ENCODE assay signal across 8 mouse cellular contexts in genomic region chr5:125174726-125175672, GRCm38 (mm10). TPM values are rescaled to one million over a fixed set of nuclear protein-coding genes. Genes with fewer than 3 reads are reported as not detected.
A peak's percentile ranks its signal among the peaks of the same experiment; 100 is the strongest.
DNase-seq lines count a peak whose midpoint lies in the region; ATAC-seq and TF ChIP-seq lines count a peak whose summit lies in the region.

No protein-coding gene starts in this region.

- no peaks in the 10 kb centered on the region for H3K36me3 ChIP-seq in neural tube, embryonic 12.5 days
- no peaks in the 10 kb centered on the region for H3K36me3 ChIP-seq in heart, embryonic 16.5 days (ENCODE audit: control insufficient read depth, insufficient read depth)
- H3K36me3 ChIP-seq in midbrain, postnatal 0 days (ENCODE audit: insufficient read depth, low read length), result no peaks in the 10 kb centered on the region
- H3K36me3 ChIP-seq in liver, embryonic 12.5 days, result no peaks in the 10 kb centered on the region

- WGBS in neural tube, embryonic 12.5 days, result 59% methylated on average over 13 of the region's 13 CpGs
- 35% methylated on average over 13 of the region's 13 CpGs for WGBS in heart, embryonic 16.5 days
- 35% methylated on average over 13 of the region's 13 CpGs for WGBS in midbrain, postnatal 0 days
- 65% methylated on average over 13 of the region's 13 CpGs for WGBS in liver, embryonic 12.5 days (ENCODE audit: insufficient replicate concordance)

- no peaks in the 10 kb centered on the region for H3K9me3 ChIP-seq in neural tube, embryonic 12.5 days
- no peaks in the 10 kb centered on the region for H3K9me3 ChIP-seq in heart, embryonic 16.5 days (replicated peaks; ENCODE audit: control insufficient read depth, low read length)
- no peaks in the 10 kb centered on the region for H3K9me3 ChIP-seq in midbrain, postnatal 0 days (ENCODE audit: low read length)
- H3K9me3 ChIP-seq in liver, embryonic 12.5 days (replicated peaks), result no peaks in the 10 kb centered on the region

- ATAC-seq in neural tube, embryonic 12.5 days (ENCODE audit: low FRiP score, low read depth), result no peak
- no peak for ATAC-seq in heart, embryonic 16.5 days (replicated peaks; ENCODE audit: extremely low read depth, insufficient read depth, low FRiP score)
- no peak for ATAC-seq in midbrain, postnatal 0 days (ENCODE audit: low FRiP score)
- no peak for ATAC-seq in liver, embryonic 12.5 days

- DNase-seq in neural tube, embryonic 10.5 days (ENCODE audit: extremely low spot score, low spot score), result no peak
- peak; percentile 70 to 81 for DNase-seq in cerebellum, postnatal 25 days
- DNase-seq in layer of hippocampus, postnatal 36 days, result peak; percentile 62 to 69
- no peak for DNase-seq in midbrain, postnatal 0 days (ENCODE audit: low spot score)
- DNase-seq in spleen, postnatal 14 days (ENCODE audit: low spot score in 2 of 2), result no peak

- peak overlapping the region; percentile 81 for H3K4me2 ChIP-seq in neural tube, embryonic 12.5 days (replicated peaks)
- peak overlapping the region; percentile 36 for H3K4me2 ChIP-seq in heart, embryonic 16.5 days (ENCODE audit: low read depth, low read length)
- peak overlapping the region; percentile 84 for H3K4me2 ChIP-seq in midbrain, postnatal 0 days (ENCODE audit: low read depth, low read length, poor library complexity, severe bottlenecking)
- no peak overlapping the region for H3K4me2 ChIP-seq in liver, embryonic 12.5 days

- H3K4me3 ChIP-seq in neural tube, embryonic 12.5 days, result no peak overlapping the region
- peak overlapping the region; percentile 1; the same call in 1 of the 2 replicates for H3K4me3 ChIP-seq in heart, embryonic 16.5 days (ENCODE audit: low read length)
- H3K4me3 ChIP-seq in midbrain, postnatal 0 days (ENCODE audit: low read depth, low read length), result no peak overlapping the region
- H3K4me3 ChIP-seq in liver, embryonic 12.5 days, result no peak overlapping the region

- H3K27ac ChIP-seq in neural tube, embryonic 12.5 days, result no peak overlapping the region
- peak overlapping the region; percentile 80 for H3K27ac ChIP-seq in heart, embryonic 16.5 days (ENCODE audit: low read length)
- H3K27ac ChIP-seq in midbrain, postnatal 0 days (ENCODE audit: low read depth, low read length), result peak overlapping the region; percentile 94; the same call in 1 of the 2 replicates
- H3K27ac ChIP-seq in liver, embryonic 12.5 days, result no peak overlapping the region

- H3K4me1 ChIP-seq in neural tube, embryonic 12.5 days, result peaks cover 80% of the 10 kb centered on the region
- peaks cover 77% of the 10 kb centered on the region for H3K4me1 ChIP-seq in heart, embryonic 16.5 days (ENCODE audit: control insufficient read depth, insufficient read depth, low read length)
- H3K4me1 ChIP-seq in midbrain, postnatal 0 days (ENCODE audit: insufficient read depth, low read length), result peaks cover 47% of the 10 kb centered on the region
- peaks cover 86% of the 10 kb centered on the region for H3K4me1 ChIP-seq in liver, embryonic 12.5 days

- H3K9ac ChIP-seq in neural tube, embryonic 12.5 days, result peak overlapping the region; percentile 96; the same call in 1 of the 2 replicates
- peak overlapping the region; percentile 42 for H3K9ac ChIP-seq in heart, embryonic 16.5 days (ENCODE audit: low read length)
- 0 out of 2 replicates have a peak overlapping the region, but pooled peaks have one; percentile 37 for H3K9ac ChIP-seq in midbrain, postnatal 0 days (replicated peaks; ENCODE audit: low read length, poor library complexity, severe bottlenecking)
- H3K9ac ChIP-seq in liver, embryonic 12.5 days, result no peak overlapping the region

- no peaks in the 10 kb centered on the region for H3K27me3 ChIP-seq in neural tube, embryonic 12.5 days (replicated peaks)
- no peaks in the 10 kb centered on the region for H3K27me3 ChIP-seq in heart, embryonic 16.5 days (ENCODE audit: control insufficient read depth, insufficient read depth, low read length)
- no peaks in the 10 kb centered on the region for H3K27me3 ChIP-seq in midbrain, postnatal 0 days (ENCODE audit: insufficient read depth, low read length)
- H3K27me3 ChIP-seq in liver, embryonic 12.5 days (replicated peaks), result no peaks in the 10 kb centered on the region

- no peak for TF ChIP-seq CTCF in midbrain, postnatal 0 days (IDR thresholded peaks at IDR 0.05)

RNA-seq across cellular contexts. Expression of gene Ncor2, which starts 4.0 kb away (rescaled TPM):
- polyA plus RNA-seq in neural tube, embryonic 12.5 days (2016; fragmentation: Nextera tagmentation; extraction: Ambion mirVana), result 36.0 and 36.9 TPM in 2 replicates
- polyA plus RNA-seq in heart, embryonic 16.5 days (2015; fragmentation: Nextera tagmentation; extraction: Ambion mirVana), result 17.6 and 19.1 TPM in 2 replicates
- 100 to 1,000 TPM; 266 to 300 TPM for total RNA-seq in layer of hippocampus, postnatal 36 days (2021)
- total RNA-seq in midbrain, postnatal 0 days (2014; rRNA removed), result 22.8 and 37.8 TPM in 2 replicates
- 15.5 and 17.8 TPM in 2 replicates for polyA plus RNA-seq in midbrain, postnatal 0 days (2015; fragmentation: Nextera tagmentation; extraction: Ambion mirVana)
- 9.7 and 10.0 TPM in 2 replicates for polyA plus RNA-seq in liver, embryonic 12.5 days (2016; fragmentation: Nextera tagmentation; extraction: Ambion mirVana)

Comparison
In these comparisons a context has a peak if more than half of its experiments do, and no peak if none do; other contexts are left out.
1. H3K27ac ChIP-seq: peak in heart, embryonic 16.5 days (single experiment) and midbrain, postnatal 0 days (single experiment); none in neural tube, embryonic 12.5 days (single experiment) and liver, embryonic 12.5 days (single experiment).
2. DNase-seq: peak in cerebellum, postnatal 25 days (2 of 2) and layer of hippocampus, postnatal 36 days (2 of 2); none in neural tube, embryonic 10.5 days (single experiment), midbrain, postnatal 0 days (single experiment) and spleen, postnatal 14 days (0 of 2).